19 mouse cellular contexts compared by ENCODE assay signal in genomic region chr14:118662625-118663276, GRCm38 (mm10). TPM values are rescaled to one million over a fixed set of nuclear protein-coding genes. Genes with fewer than 3 reads are reported as not detected.
DNase-seq lines count a peak whose midpoint lies in the region; ATAC-seq and TF ChIP-seq lines count a peak whose summit lies in the region.
"Had no signal": no experiment of that assay in that cellular context is flagged by ENCODE, and none has a peak within 500 bp of the region (broad histone marks: within the 10 kb centered on the region; RNA-seq: fewer than 3 reads in every experiment).

No protein-coding gene starts in this region.

- no peak overlapping the region for H3K4me3 ChIP-seq in liver, adult 2 months (ENCODE audit: insufficient read depth, low read depth, low read length)
- H3K4me3 ChIP-seq in liver, embryonic 12.5 days: no peak overlapping the region
- H3K4me3 ChIP-seq: embryonic facial prominence, embryonic 13.5 days; heart, adult 2 months; hindbrain, embryonic 10.5 days; limb, embryonic 12.5 days; midbrain, embryonic 13.5 days; stomach, embryonic 15.5 days had no signal

- WGBS in liver, adult 2 months: 57% methylated on average over 18 of the region's 18 CpGs
- 72% methylated on average over 18 of the region's 18 CpGs for WGBS in liver, embryonic 12.5 days (ENCODE audit: insufficient replicate concordance)

- no peaks in the 10 kb centered on the region for H3K36me3 ChIP-seq in liver, adult 2 months (ENCODE audit: control insufficient read depth, insufficient read depth, low read length)
- no peaks in the 10 kb centered on the region for H3K36me3 ChIP-seq in liver, embryonic 12.5 days
- H3K36me3 ChIP-seq: embryonic facial prominence, embryonic 13.5 days; hindbrain, embryonic 10.5 days; limb, embryonic 12.5 days; midbrain, embryonic 13.5 days; stomach, embryonic 15.5 days had no signal

- peak; percentile 51 for DNase-seq in liver, adult 2 months (ENCODE audit: extremely low read depth, low read depth, low spot score)
- DNase-seq in 416B (ENCODE audit: low read depth): peak; percentile 85
- DNase-seq in urinary bladder, postnatal 4 days (ENCODE audit: low spot score in 2 of 2): no peak
- DNase-seq in retina, postnatal 1 day: no peak
- DNase-seq: adrenal gland, postnatal 14 days; cerebellum, adult 8-10 months; gastrocnemius, postnatal 10 days; heart, adult 2 months; layer of hippocampus, postnatal 36 days had no signal

- TF ChIP-seq POLR2A in liver, adult 2 months (IDR thresholded peaks at IDR 0.05; ENCODE audit: extremely low read depth, insufficient read depth, low read length): no peak

- peaks cover 2% of the 10 kb centered on the region for H3K4me1 ChIP-seq in liver, adult 2 months (ENCODE audit: control insufficient read depth, insufficient read depth, low read length)
- peaks cover 58% of the 10 kb centered on the region for H3K4me1 ChIP-seq in liver, embryonic 12.5 days

- no peak for TF ChIP-seq CTCF in liver, adult 2 months (IDR thresholded peaks at IDR 0.05; ENCODE audit: low read depth, low read length)

- H3K27ac ChIP-seq in liver, adult 2 months (replicated peaks; ENCODE audit: insufficient read depth, low read depth, low read length): no peak overlapping the region
- no peak overlapping the region for H3K27ac ChIP-seq in liver, embryonic 12.5 days
- H3K27ac ChIP-seq: embryonic facial prominence, embryonic 13.5 days; heart, adult 2 months; hindbrain, embryonic 10.5 days; limb, embryonic 12.5 days; midbrain, embryonic 13.5 days; stomach, embryonic 15.5 days had no signal

- no peaks in the 10 kb centered on the region for H3K79me2 ChIP-seq in liver, adult 2 months (ENCODE audit: control insufficient read depth, insufficient read depth, low read length)

- no peak overlapping the region for H3K4me2 ChIP-seq in liver, embryonic 12.5 days
- H3K4me2 ChIP-seq: embryonic facial prominence, embryonic 13.5 days; limb, embryonic 12.5 days; midbrain, embryonic 13.5 days; stomach, embryonic 15.5 days had no signal

- H3K27me3 ChIP-seq in liver, adult 2 months (ENCODE audit: control insufficient read depth, insufficient read depth, low read length): no peaks in the 10 kb centered on the region; the same call in 1 of the 2 replicates
- no peaks in the 10 kb centered on the region for H3K27me3 ChIP-seq in liver, embryonic 12.5 days (replicated peaks)
- H3K27me3 ChIP-seq: embryonic facial prominence, embryonic 13.5 days; midbrain, embryonic 13.5 days; stomach, embryonic 15.5 days had no signal

- no peak for ATAC-seq in liver, embryonic 12.5 days
- peak; percentile 67 for ATAC-seq in common myeloid progenitor, adult 5-6 weeks (replicated peaks; ENCODE audit: low read depth, poor library complexity, severe bottlenecking)
- ATAC-seq in megakaryocyte, adult 5-6 weeks (ENCODE audit: poor library complexity, severe bottlenecking): peak; percentile 71
- ATAC-seq: forebrain, embryonic 16.5 days; lung, postnatal 0 days; midbrain, embryonic 13.5 days had no signal

- H3K9ac ChIP-seq in liver, adult 2 months (ENCODE audit: low read depth, low read length): no peak overlapping the region
- H3K9ac ChIP-seq in liver, embryonic 12.5 days: no peak overlapping the region
- H3K9ac ChIP-seq: embryonic facial prominence, embryonic 13.5 days; limb, embryonic 12.5 days; midbrain, embryonic 13.5 days; stomach, embryonic 15.5 days had no signal

- H3K9me3 ChIP-seq in liver, embryonic 12.5 days (replicated peaks): no peaks in the 10 kb centered on the region
- H3K9me3 ChIP-seq: embryonic facial prominence, embryonic 13.5 days; hindbrain, embryonic 10.5 days; limb, embryonic 12.5 days; midbrain, embryonic 13.5 days; stomach, embryonic 15.5 days had no signal

RNA-seq across cellular contexts. Expression of gene Abcc4, which starts 43.3 kb away (rescaled TPM):
- total RNA-seq in liver, adult 2 months (2014; rRNA removed): 3.0 and 5.2 TPM in 2 replicates
- polyA plus RNA-seq in liver, adult 2 months (2012; rRNA removed): 0.89 and 1.5 TPM in 2 replicates
- 3.0 and 3.4 TPM in 2 replicates for polyA plus RNA-seq in liver, embryonic 12.5 days (2016; fragmentation: Nextera tagmentation; extraction: Ambion mirVana)
- total RNA-seq in common myeloid progenitor, adult 5-6 weeks (2017): 15.0 and 17.6 TPM in 2 replicates
- 29.8 and 32.4 TPM in 2 replicates for total RNA-seq in megakaryocyte, adult 5-6 weeks (2015)
- 24.6 and 28.5 TPM in 2 replicates for total RNA-seq in megakaryocyte, adult 5-6 weeks (2017)

Comparison
In these comparisons a context has a peak if more than half of its experiments do, and no peak if none do; other contexts are left out.
1. DNase-seq: peak in liver, adult 2 months (single experiment) and 416B (single experiment); none in urinary bladder, postnatal 4 days (0 of 2) and retina, postnatal 1 day (single experiment).